Mouse (Mus musculus) lung, adult 2 months (tissue): ENCODE measurements around the gene Anxa8. TPM values are rescaled to one million over a fixed set of nuclear protein-coding genes. Genes with fewer than 3 reads are reported as not detected.

Experiments
- DNase-seq: peaks from one replicate; pipeline ENCODE4 v3.0.0; 2022
- H3K4me1 ChIP-seq: fragments of 200-500 bp; 2 replicates; pipeline ENCODE4 v1.6.1; 2011; ENCODE audit warnings: low read length; ENCODE audit not compliant: control insufficient read depth, insufficient read depth
- H3K4me3 ChIP-seq: fragments of 200-500 bp; replicated peaks from 2 replicates; pipeline ENCODE3; 2011; ENCODE audit warnings: low read depth, mild to moderate bottlenecking, control low read depth, low read length; ENCODE audit errors: extremely low read depth
- CTCF ChIP-seq: fragments of 200-500 bp; IDR thresholded peaks from 2 replicates; pipeline ENCODE4 v1.5.1; 2011; ENCODE audit warnings: mild to moderate bottlenecking, low read length, control low read depth; ENCODE audit not compliant: insufficient read depth
- POLR2A ChIP-seq: fragments of 200-500 bp; IDR thresholded peaks from 2 replicates; pipeline ENCODE4 v1.6.1; 2011; ENCODE audit warnings: low read depth, mild to moderate bottlenecking, control low read depth, low read length, borderline replicate concordance; ENCODE audit errors: extremely low read depth
- WGBS: fragments of 180-500 bp; shearing (Covaris S2); methylation state at CpG from one replicate; pipeline ENCODE4 v1.1.7; 2018; 5-methylcytosine and 5-hydroxymethylcytosine counted together
- polyA plus RNA-seq: library from polyadenylated mRNA; depleted of rRNA; stranded (reverse); fragments of >200 nt; gene quantifications from 2 replicates; pipeline ENCODE4 v1.2.3, GENCODE M21; 2012; rRNA removed

Anxa8 gene
- polyA plus RNA-seq, 1 experiment: 21.8 TPM

DNA sequence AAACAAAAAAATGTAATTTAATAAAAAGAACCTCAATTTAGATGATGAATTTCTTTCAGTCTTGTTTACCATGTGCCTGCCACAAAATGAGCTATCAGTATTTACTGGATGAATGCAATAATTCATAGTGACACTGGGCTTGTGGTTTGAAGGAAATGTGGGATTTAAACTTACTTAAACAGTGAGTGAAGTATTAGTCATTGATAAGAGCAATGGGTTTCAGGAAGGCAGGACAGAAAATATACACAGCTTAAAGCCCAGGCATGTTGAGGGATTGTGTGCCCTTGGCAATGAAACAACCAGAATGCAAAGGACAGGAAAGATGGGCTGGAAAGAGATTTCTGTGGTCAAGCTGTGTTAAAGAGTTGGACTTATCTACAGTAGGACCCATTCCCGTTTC, 56.5 kb downstream of the Anxa8 start:
- H3K4me1 ChIP-seq: no peaks in the 10 kb centered on the region
- no peak overlapping the region for H3K4me3 ChIP-seq
- no peak for DNase-seq
- WGBS: 63% methylated on average over 1 of the region's 1 CpGs
- no peak for TF ChIP-seq CTCF
- TF ChIP-seq POLR2A: no peak

DNA sequence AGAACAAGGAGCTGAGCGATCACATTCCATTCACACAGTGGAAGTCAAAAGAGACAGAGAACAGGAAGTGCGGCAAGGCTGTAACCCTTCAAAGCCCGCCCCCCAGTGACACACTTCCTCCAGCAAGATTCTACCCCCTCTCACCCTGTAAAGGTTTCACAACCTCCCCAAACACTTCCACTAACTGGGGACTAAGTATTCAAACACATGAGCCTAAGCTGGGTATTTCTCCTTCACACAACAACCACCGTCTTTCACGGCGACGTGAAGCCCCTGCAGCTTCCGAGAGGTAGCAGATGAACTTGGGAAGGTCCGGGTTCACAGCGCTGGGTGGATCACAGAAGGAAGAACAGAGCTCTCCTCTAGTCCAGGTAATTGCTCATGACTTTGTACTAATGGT, 57.1 kb downstream of the Anxa8 start:
- DNase-seq: no peak
- Histone ChIP-seq H3K4me1 (no peaks in the 10 kb centered on the region), H3K4me3 (no peak overlapping the region)
- WGBS: 89% methylated on average over 10 of the region's 10 CpGs
- TF ChIP-seq CTCF (no peak), POLR2A (no peak)

Other genes starting within 250 kb of the Anxa8 start
- 14.3 and 15.1 TPM in 2 replicates for gene Gdf10, start 162.4 kb upstream of the Anxa8 start, polyA plus RNA-seq
- 0.25 and 0.45 TPM in 2 replicates for gene Gdf2, start 144.9 kb upstream of the Anxa8 start, polyA plus RNA-seq
- gene Rbp3, start 132.0 kb upstream of the Anxa8 start, polyA plus RNA-seq: not detected in 2 replicates
- not detected in 2 replicates for gene Zfp488, start 107.2 kb upstream of the Anxa8 start, polyA plus RNA-seq
- gene Gm30083, start 70.8 kb upstream of the Anxa8 start, polyA plus RNA-seq: not detected in 2 replicates
- gene Gm5460, start 69.2 kb upstream of the Anxa8 start, polyA plus RNA-seq: not detected in 2 replicates
- not detected in 2 replicates for gene Antxrl, start 33.3 kb upstream of the Anxa8 start, polyA plus RNA-seq
- gene A630023A22Rik, start 16.8 kb downstream of the Anxa8 start, polyA plus RNA-seq: not detected in 2 replicates
- 0.14 TPM in 2 replicates for gene Npy4r, start 66.5 kb downstream of the Anxa8 start, polyA plus RNA-seq
- 0.15 and 0.59 TPM in 2 replicates for gene Gprin2, start 115.7 kb downstream of the Anxa8 start, polyA plus RNA-seq
- 10.3 and 12.2 TPM in 2 replicates for gene Syt15, start 133.6 kb downstream of the Anxa8 start, polyA plus RNA-seq
- gene Shld2, start 224.5 kb downstream of the Anxa8 start, polyA plus RNA-seq: 2.4 and 2.7 TPM in 2 replicates
- 63.6 and 83.7 TPM in 2 replicates for gene Glud1, start 224.7 kb downstream of the Anxa8 start, polyA plus RNA-seq